Mouse (Mus musculus): Measurements from ENCODE around the gene Lrch1. TPM values are rescaled to one million over a fixed set of nuclear protein-coding genes. Genes with fewer than 3 reads are reported as not detected.

Lrch1 gene
- polyA plus RNA-seq, 1 experiment, result 9.9 TPM

GRCm38 (mm10) chr14:74867076-74868042 is 80.3 kb downstream of the Lrch1 start:
- no peak overlapping the region for H3ac ChIP-seq (ENCODE audit: control insufficient read depth, insufficient read length)
- no peak overlapping the region for H3K4me3 ChIP-seq
- peaks cover 48% of the 10 kb centered on the region for H3K79me2 ChIP-seq (ENCODE audit: control insufficient read depth, insufficient read depth)
- H3K27me3 ChIP-seq (ENCODE audit: control insufficient read depth, insufficient read depth, insufficient read length), result no peaks in the 10 kb centered on the region
- H3K4me2 ChIP-seq (ENCODE audit: low read depth), result peak overlapping the region; percentile 78
- TF ChIP-seq TCF12 (IDR thresholded peaks at IDR 0.05; ENCODE audit: insufficient read depth, poor library complexity, severe bottlenecking), result no peak
- peak; percentile 57 to 91 (median 89) for TF ChIP-seq MYOD1 (IDR thresholded peaks at IDR 0.05; ENCODE audit: control insufficient read depth in 1 of 3, insufficient read length in 2 of 3, low read depth in 2 of 3)
- TF ChIP-seq CEBPB (IDR thresholded peaks at IDR 0.05; ENCODE audit: insufficient read depth, poor library complexity, severe bottlenecking), result no peak
- TF ChIP-seq MYOG (IDR thresholded peaks at IDR 0.05; ENCODE audit: control insufficient read depth in 1 of 3, insufficient read depth in 1 of 3, insufficient read length in 2 of 3, low read depth in 2 of 3), result no peak
- no peak for TF ChIP-seq REST (IDR thresholded peaks at IDR 0.05; ENCODE audit: insufficient read depth, insufficient read length)
- TF ChIP-seq SRF (IDR thresholded peaks at IDR 0.05; ENCODE audit: control insufficient read depth, insufficient read length, low read depth), result no peak
- no peaks in the 10 kb centered on the region for H3K36me3 ChIP-seq (ENCODE audit: control insufficient read depth, insufficient read depth)

- no peak overlapping the region for H3K4me3 ChIP-seq
- TF ChIP-seq E2F4 (IDR thresholded peaks at IDR 0.05; ENCODE audit: insufficient read depth), result no peak
- no peak for TF ChIP-seq POLR2A (IDR thresholded peaks at IDR 0.05; ENCODE audit: insufficient read length, low read depth)
- no peak for TF ChIP-seq POLR2AphosphoS2 (IDR thresholded peaks at IDR 0.05; ENCODE audit: insufficient read length, low read depth)
- no peak for TF ChIP-seq CEBPB (IDR thresholded peaks at IDR 0.05; ENCODE audit: insufficient read depth, poor library complexity, severe bottlenecking)
- TF ChIP-seq SRF (IDR thresholded peaks at IDR 0.05; ENCODE audit: control insufficient read depth, insufficient read length, low read depth), result no peak
- TF ChIP-seq MYOD1 (IDR thresholded peaks at IDR 0.05; ENCODE audit: control insufficient read depth in 1 of 3, insufficient read length in 2 of 3, low read depth in 2 of 3), result no peak
- no peak for TF ChIP-seq REST (IDR thresholded peaks at IDR 0.05; ENCODE audit: insufficient read depth, insufficient read length)
- TF ChIP-seq TCF12 (IDR thresholded peaks at IDR 0.05; ENCODE audit: insufficient read depth, poor library complexity, severe bottlenecking), result no peak
- TF ChIP-seq TCF3 (IDR thresholded peaks at IDR 0.05; ENCODE audit: insufficient read length, low read depth), result no peak
- no peak for TF ChIP-seq MAX (IDR thresholded peaks at IDR 0.05; ENCODE audit: low read depth)
Observed at GRCm38 (mm10) chr14:74865738-74866137, 81.9 kb downstream of the Lrch1 start.

GRCm38 (mm10) chr14:74864805-74865483 is 82.7 kb downstream of the Lrch1 start:
- Histone ChIP-seq H3K4me2 (ENCODE audit: low read depth) (peak overlapping the region; percentile 78), H3K79me2 (ENCODE audit: control insufficient read depth, insufficient read depth) (peaks cover 54% of the 10 kb centered on the region), H3ac (ENCODE audit: control insufficient read depth, insufficient read length) (no peak overlapping the region), H3K27me3 (ENCODE audit: control insufficient read depth, insufficient read depth, insufficient read length) (no peaks in the 10 kb centered on the region), H3K36me3 (ENCODE audit: control insufficient read depth, insufficient read depth) (no peaks in the 10 kb centered on the region), H3K4me3 (no peak overlapping the region)
- no peak for TF ChIP-seq REST (IDR thresholded peaks at IDR 0.05; ENCODE audit: insufficient read depth, insufficient read length)
- no peak for TF ChIP-seq CEBPB (IDR thresholded peaks at IDR 0.05; ENCODE audit: insufficient read depth, poor library complexity, severe bottlenecking)
- no peak for TF ChIP-seq POLR2A (IDR thresholded peaks at IDR 0.05; ENCODE audit: insufficient read length, low read depth)
- TF ChIP-seq MYOD1 (IDR thresholded peaks at IDR 0.05; ENCODE audit: control insufficient read depth in 1 of 3, insufficient read length in 2 of 3, low read depth in 2 of 3), result no peak
- TF ChIP-seq TCF12 (IDR thresholded peaks at IDR 0.05; ENCODE audit: insufficient read depth, poor library complexity, severe bottlenecking), result no peak
- no peak for TF ChIP-seq TCF3 (IDR thresholded peaks at IDR 0.05; ENCODE audit: insufficient read length, low read depth)
- TF ChIP-seq USF1 (IDR thresholded peaks at IDR 0.05; ENCODE audit: low read depth), result no peak
- no peak for TF ChIP-seq SRF (IDR thresholded peaks at IDR 0.05; ENCODE audit: control insufficient read depth, insufficient read length, low read depth)
- TF ChIP-seq POLR2AphosphoS2 (IDR thresholded peaks at IDR 0.05; ENCODE audit: insufficient read length, low read depth), result no peak

More at GRCm38 (mm10) chr14:74865738-74866137, 81.9 kb downstream of the Lrch1 start:
- H3ac ChIP-seq (ENCODE audit: control insufficient read depth, insufficient read length), result no peak overlapping the region
- H3K36me3 ChIP-seq (ENCODE audit: control insufficient read depth, insufficient read depth), result no peaks in the 10 kb centered on the region
- H3K4me2 ChIP-seq (ENCODE audit: low read depth), result peak overlapping the region; percentile 78
- H3K27me3 ChIP-seq (ENCODE audit: control insufficient read depth, insufficient read depth, insufficient read length), result no peaks in the 10 kb centered on the region
- peaks cover 60% of the 10 kb centered on the region for H3K79me2 ChIP-seq (ENCODE audit: control insufficient read depth, insufficient read depth)

- Histone ChIP-seq H3K4me3 (no peak overlapping the region), H3K79me2 (ENCODE audit: control insufficient read depth, insufficient read depth) (peaks cover 40% of the 10 kb centered on the region), H3K27me3 (ENCODE audit: control insufficient read depth, insufficient read depth, insufficient read length) (no peaks in the 10 kb centered on the region), H3K36me3 (ENCODE audit: control insufficient read depth, insufficient read depth) (no peaks in the 10 kb centered on the region), H3ac (ENCODE audit: control insufficient read depth, insufficient read length) (no peak overlapping the region), H3K4me2 (ENCODE audit: low read depth) (no peak overlapping the region)
- TF ChIP-seq TCF3 (IDR thresholded peaks at IDR 0.05; ENCODE audit: insufficient read length, low read depth) (no peak), CEBPB (IDR thresholded peaks at IDR 0.05; ENCODE audit: insufficient read depth, poor library complexity, severe bottlenecking) (no peak), POLR2A (IDR thresholded peaks at IDR 0.05; ENCODE audit: insufficient read length, low read depth) (no peak), MAX (IDR thresholded peaks at IDR 0.05; ENCODE audit: low read depth) (no peak), POLR2AphosphoS2 (IDR thresholded peaks at IDR 0.05; ENCODE audit: insufficient read length, low read depth) (no peak), REST (IDR thresholded peaks at IDR 0.05; ENCODE audit: insufficient read depth, insufficient read length) (no peak), MYOG (IDR thresholded peaks at IDR 0.05; ENCODE audit: control insufficient read depth in 1 of 3, insufficient read depth in 1 of 3, insufficient read length in 2 of 3, low read depth in 2 of 3) (no peak), SRF (IDR thresholded peaks at IDR 0.05; ENCODE audit: control insufficient read depth, insufficient read length, low read depth) (no peak), E2F4 (IDR thresholded peaks at IDR 0.05; ENCODE audit: insufficient read depth) (no peak)
Observed at GRCm38 (mm10) chr14:74861456-74861855, 86.2 kb downstream of the Lrch1 start.
